ENCODE assay signal across 33 mouse cellular contexts in the genomic region with DNA sequence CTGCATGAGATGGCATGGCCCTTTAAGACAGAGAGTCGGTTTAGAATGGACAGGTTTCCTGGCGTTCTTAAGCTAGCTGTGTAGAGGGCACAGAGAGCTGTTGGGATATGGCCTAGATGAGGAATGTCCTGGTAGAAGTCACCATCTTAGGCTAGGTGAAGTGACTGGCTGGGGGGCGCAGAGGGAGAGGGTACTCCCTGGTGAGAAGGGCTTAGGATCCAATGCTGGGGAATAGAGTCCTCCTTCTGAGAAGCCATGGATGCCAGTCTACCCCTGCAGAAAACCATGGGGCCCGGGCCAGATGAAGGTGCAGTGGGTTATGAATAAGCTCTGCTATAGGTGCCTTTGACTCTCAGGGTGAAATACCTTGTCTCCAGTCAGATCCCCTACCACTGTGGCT. TPM values are rescaled to one million over a fixed set of nuclear protein-coding genes. Genes with fewer than 3 reads are reported as not detected.
"Had no signal": no experiment of that assay in that cellular context is flagged by ENCODE, and none has a peak within 500 bp of the region (broad histone marks: within the 10 kb centered on the region; RNA-seq: fewer than 3 reads in every experiment).

TSS of gene Tcp10c (plus strand) at position 52 of the 400 bp plus-strand sequence.

RNA-seq across cellular contexts. Expression of gene Tcp10c, which starts in this region (rescaled TPM):
- total RNA-seq: heart, postnatal 10 days; heart, postnatal 14 days; heart, postnatal 25 days; heart, postnatal 36 days; heart, postnatal 4 days; hematopoietic stem cell, adult 5-6 weeks; hindbrain, postnatal 0 days; layer of hippocampus, postnatal 36 days; left cerebral cortex, adult 2 months had no signal
- polyA plus RNA-seq: heart, embryonic 10.5 days; heart, embryonic 11.5 days; heart, embryonic 12.5 days; heart, embryonic 13.5 days; heart, embryonic 14.5 days; heart, embryonic 15.5 days; heart, embryonic 16.5 days; heart, postnatal 0 days; hindbrain, embryonic 10.5 days; hindbrain, embryonic 11.5 days; hindbrain, embryonic 12.5 days; hindbrain, embryonic 13.5 days; hindbrain, embryonic 14.5 days; hindbrain, embryonic 16.5 days; hindbrain, postnatal 0 days; inflammation-experienced regulatory T-cells, adult 6 months; intestine, embryonic 14.5 days; intestine, embryonic 15.5 days; intestine, embryonic 16.5 days; intestine, postnatal 0 days; kidney, embryonic 14.5 days; kidney, embryonic 15.5 days; kidney, embryonic 16.5 days; kidney, postnatal 0 days; large intestine, adult 2 months had no signal
